Mouse (Mus musculus) lung, adult 2 months (tissue): ENCODE data around the gene Igsf11.

Source experiments
- CTCF ChIP-seq: fragments of 200-500 bp; IDR thresholded peaks from 2 replicates; pipeline ENCODE4 v1.5.1; 2011; ENCODE audit warnings: mild to moderate bottlenecking, low read length, control low read depth; ENCODE audit not compliant: insufficient read depth
- POLR2A ChIP-seq: fragments of 200-500 bp; IDR thresholded peaks from 2 replicates; pipeline ENCODE4 v1.6.1; 2011; ENCODE audit warnings: low read depth, mild to moderate bottlenecking, control low read depth, low read length, borderline replicate concordance; ENCODE audit errors: extremely low read depth

GRCm38 (mm10) chr16:39062596-39062995 is 170.1 kb downstream of the Igsf11 start:
- TF ChIP-seq CTCF: no peak
- no peak for TF ChIP-seq POLR2A
